Mouse (Mus musculus) mouse embryonic stem cell (cell line): ENCODE measurements around the gene Tstd3.
"Not testable (repeated sequence)": the region's sequence is repeated elsewhere in the genome, so short reads cannot be mapped to it uniquely, and the experiment has no call there.

Experiments
- in situ Hi-C, 2 experiments: fragments of 300-500 bp; cut with MboI; formaldehyde crosslinking; loops; 1 replicate in 1 of 2; 3 replicates in 1 of 2; pipeline ENCODE4 v1.14.3; 2019 to 2020; ENCODE audit warnings: low sequenced_read_pairs in 2 of 2, low pct_unique_long_range_greater_than_20kb in 1 of 2, mixed read lengths in 1 of 2; ENCODE audit not compliant: unreplicated experiment in 1 of 2

Tstd3 gene

DNA sequence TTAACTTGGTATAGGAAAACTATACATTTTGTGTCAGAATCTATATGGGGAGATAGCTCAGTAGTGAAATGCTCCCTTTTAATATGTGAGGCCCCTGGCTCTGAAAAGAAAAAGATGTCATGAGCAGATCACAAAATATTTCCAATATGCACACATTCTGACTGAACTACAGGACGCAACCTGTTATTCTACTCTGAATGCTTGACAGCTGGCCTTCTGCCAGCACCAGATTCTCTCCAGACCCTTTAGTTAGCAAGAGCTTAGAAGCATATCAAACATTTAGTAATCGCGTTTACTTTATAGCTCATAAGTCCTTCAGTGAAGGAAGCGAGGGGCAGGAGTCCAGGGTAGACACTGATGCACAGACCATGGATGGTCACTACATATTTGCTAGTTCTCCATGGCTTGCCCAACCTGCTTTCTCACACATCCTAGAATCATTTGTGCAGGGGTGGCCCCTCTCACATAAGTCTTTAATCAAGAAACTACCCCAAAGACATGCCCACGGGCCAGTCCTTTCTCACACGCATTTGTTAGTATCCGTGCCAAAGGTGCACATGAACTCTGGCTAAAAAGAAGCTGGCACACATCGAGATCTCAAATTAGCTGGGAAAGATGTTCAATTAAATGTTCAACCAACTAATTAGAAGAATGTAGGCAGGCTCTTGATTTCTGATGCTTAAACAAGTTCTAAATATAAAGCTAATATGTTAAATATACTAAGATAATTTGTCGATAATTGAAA lies 5.4 kb downstream of the Tstd3 start:
- in situ Hi-C loops: no loop called here

DNA sequence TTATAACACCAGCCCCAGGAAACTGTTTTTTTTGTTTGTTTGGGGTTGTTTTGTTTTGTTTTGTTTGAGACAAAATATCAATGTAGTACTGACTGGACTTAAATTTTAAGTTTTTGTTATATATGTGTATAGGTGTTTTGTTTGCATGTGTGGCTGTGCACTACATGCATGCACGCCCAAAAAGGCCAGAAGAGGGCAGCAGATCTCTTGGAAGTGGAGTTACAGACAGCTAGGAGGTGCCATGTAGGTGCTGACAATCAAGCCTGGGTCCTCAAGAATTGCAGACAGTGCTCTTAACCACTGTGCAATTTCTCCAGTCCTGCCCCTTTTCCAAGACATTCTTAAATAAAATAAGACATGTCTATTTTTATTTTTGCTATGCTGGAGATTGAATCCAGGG lies 8.2 kb downstream of the Tstd3 start:
- in situ Hi-C loops: no loop called here

DNA sequence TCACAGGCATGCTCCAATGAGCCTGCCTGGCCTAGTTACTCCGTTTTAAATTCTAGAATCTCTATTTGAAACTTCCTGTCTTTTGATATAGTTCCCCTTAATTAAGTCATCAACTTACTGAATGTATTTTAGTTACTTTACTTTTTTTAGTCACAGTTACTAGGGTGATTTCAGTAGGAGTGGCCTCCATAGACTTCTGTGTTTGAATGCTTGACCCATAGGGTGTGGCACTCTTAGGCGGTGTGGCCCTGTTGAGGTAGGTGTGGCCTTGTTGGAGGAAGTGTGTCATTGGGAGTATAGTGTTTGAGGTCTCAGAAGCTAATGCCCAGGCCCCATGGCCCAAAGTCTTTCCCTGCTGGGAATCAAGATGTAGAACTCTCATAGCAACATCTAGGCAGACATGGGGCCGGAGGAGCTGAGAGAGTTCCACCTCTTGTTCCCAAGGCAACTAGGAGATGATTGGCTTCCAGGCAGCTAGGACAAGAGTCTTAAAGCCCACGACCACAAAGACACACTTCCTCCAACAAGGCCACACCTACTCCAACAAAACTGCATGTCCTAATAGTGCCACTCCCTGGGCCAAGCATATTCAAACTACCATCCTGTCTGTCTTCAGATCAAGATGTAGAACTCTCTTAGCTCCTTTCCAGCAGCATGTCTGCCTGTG lies 11.8 kb downstream of the Tstd3 start:
- in situ Hi-C loops: no loop called here

DNA sequence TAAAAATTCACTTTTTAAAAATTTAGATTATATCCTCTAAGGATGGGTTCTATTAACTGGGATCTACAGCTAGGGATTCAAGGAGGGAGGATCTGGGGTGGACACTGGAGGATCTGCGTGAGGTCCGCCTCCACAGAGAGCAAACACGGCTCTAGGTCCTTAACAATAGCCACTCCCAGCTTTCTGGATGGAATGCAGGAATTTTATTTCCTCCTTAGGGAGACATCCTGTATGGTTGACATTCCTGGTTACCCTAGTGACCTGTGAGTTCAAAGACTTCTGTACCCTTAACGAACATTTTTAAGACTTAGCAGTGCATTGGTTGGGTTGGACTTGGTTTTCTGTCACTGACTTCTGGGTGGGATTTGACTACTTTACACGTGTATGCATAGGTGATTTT lies 21.3 kb downstream of the Tstd3 start:
- in situ Hi-C loops: no loop called here

DNA sequence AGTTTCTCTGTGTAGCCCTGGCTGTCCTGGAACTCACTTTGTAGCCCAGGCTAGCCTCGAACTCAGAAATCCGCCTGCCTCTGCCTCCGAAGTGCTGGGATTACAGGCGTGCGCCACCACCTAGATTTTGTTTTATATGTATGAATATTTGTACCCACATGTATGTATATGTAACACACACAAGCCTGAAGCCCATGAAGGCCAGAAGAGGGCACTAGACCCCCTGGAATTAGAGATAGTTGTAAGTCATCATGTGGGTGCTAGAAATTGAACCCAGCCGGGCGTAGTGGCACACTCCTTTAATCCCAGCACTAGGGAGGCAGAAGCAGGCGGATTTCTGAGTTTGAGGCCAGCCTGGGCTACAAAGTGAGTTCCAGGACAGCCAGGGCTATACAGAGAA lies 22.9 kb downstream of the Tstd3 start:
- in situ Hi-C loops: not testable (repeated sequence)

DNA sequence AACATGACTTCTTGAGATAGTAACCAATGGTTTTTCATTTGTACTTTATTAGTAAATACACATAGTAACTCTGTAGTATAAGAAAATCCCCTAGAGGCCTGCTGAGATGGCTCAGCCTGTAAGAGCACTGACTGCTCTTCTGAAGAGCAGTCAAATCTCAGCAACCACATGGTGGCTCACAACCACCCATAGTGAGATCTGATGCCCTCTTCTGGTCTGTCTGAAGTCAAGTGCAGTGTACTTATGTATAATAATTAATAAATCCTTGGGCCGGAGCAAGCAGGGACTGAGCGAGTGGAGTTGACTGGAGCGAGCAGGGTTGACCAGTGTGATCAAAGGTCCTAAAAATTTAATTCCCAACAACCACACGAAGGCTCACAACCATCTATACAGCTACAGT lies 27.8 kb downstream of the Tstd3 start:
- in situ Hi-C loops: no loop called here

DNA sequence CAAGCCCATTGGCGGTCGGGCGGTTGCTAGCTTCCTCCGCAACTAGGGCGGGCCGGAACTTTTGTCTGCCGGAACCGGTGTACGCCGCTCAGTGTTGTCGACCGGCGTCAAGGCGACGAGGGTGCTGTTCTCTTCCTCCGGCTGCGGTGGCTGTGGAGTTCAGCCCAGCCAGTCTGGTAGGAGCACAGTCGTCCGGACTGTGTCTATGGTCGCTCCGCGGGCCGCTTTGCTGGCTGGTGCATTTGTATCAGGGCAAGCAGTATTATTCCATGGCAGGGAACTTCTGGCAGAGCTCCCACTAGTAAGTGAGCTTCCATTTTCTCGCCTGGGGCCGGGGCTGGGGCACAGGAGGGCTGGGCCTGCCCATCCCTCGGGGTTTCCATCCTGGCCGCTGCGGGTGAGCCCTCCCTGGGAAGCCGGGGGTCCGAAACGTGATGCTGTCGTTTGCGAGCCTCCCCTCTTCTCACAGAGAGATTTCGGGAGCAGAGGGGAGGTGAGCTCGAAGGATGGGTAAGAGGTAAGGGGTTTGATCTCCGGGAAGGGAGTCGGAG lies 39.3 kb downstream of the Tstd3 start, which contains the start of gene Ccnc:
Ccnc (plus strand) TSS at position 87 of the 551 bp plus-strand sequence.
- in situ Hi-C loops: no loop called here

DNA sequence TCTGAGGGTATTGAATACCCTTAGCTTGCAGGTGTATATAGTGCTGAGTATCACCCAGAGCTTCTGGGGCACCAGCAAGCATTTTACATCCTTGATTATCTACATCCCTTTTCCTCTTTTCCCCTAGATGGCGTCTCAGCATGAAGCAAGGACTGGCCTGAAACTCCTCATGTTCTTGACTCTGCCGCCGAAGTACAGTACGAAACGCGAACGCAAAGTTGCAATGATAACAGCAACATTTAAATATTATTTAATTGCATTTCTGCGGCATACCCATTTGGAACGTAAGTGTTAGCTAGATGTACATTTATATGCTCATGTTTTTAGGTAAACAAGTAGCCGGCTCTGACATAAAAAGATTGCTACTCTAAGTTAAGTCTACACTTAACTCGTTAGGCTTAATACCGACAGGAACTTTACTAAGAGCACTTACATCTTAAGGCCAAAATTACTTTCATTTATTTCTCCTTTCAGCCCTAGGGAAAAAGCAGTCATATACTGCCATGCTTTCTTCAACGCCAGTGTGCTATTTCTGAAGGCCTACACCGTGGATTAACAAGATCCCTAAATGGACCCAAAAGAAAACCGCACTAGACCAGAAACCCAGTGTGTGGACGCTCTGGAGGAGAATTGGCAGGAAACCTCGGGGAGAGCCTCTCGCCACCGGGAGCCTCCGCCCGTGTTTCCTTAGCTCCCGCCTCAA lies 39.9 kb downstream of the Tstd3 start:
- in situ Hi-C loops: no loop called here

DNA sequence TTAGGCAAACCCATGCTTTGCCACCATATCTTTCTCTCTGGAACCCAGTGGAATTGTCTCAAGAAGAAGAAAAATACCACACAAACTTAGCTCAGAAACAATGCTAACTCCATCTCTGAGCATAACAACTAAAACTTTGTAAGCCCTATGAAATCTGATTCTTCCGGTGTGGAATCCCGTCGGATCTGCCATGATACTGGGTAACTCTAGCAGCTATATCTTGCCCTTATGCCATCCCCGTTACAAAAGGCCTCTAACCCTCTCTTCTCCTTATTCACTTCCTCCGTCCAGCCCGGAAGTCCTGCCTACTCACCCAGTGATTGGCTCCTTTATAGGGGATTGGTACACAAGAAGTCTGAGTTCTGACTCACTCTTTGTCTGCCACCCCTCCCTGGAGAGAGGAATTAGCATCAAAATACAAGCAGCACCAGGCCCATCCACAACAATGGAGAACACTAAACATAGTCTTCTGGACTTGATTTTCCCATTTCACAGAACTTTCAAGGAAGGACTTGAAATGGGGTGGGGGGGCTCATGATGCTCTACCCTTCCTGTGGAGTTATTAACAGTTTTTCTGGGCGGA lies 44.2 kb downstream of the Tstd3 start:
- in situ Hi-C loops: no loop called here

DNA sequence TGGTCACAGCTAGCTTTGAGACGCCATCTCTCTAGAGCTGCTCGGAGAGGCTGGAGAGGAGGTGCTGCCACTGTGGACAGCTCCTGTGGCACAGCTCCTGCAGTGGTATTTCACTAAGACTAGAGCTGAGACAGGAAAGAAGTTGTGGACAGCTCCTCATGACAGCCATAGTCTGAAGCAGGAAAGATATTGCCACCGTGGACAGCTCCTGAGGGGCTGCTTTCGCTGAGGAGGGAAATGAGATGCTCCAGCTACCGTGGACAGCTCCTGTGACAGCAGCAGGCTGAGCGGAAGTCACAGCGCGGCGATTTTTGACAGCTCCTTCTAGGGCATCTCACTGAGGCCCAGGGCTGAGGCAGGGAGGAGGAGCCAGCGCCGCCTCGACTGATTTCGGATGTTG lies 54.9 kb downstream of the Tstd3 start:
- in situ Hi-C loops: no loop called here
